Mouse (Mus musculus): ENCODE measurements at regions not wholly inside any gene's neighbourhood (a gene's known extent, or its start where the extent isn't known, plus 50 kb on each side); places are given as distances from the start of the nearest gene placed in this dataset.

- TF ChIP-seq CTCF (IDR thresholded peaks at IDR 0.05; ENCODE audit: borderline replicate concordance, insufficient read depth, low read length) (no peak), POLR2A (IDR thresholded peaks at IDR 0.05; ENCODE audit: low read depth, low read length) (no peak)
- Histone ChIP-seq H3K4me1 (ENCODE audit: control insufficient read depth, insufficient read depth, low read length) (no peaks in the 10 kb centered on the region), H3K4me3 (ENCODE audit: insufficient read depth, low read length) (no peak overlapping the region), H3K27ac (ENCODE audit: insufficient read depth, low read length) (no peak overlapping the region)
These were observed 60.9 kb upstream of the Nbea start for GRCm38 (mm10) chr3:56244370-56244769.

- Histone ChIP-seq H3K4me3 (ENCODE audit: insufficient read depth, low read length) (no peak overlapping the region), H3K4me1 (ENCODE audit: control insufficient read depth, insufficient read depth, low read length) (no peaks in the 10 kb centered on the region; the same call in 1 of the 2 replicates), H3K27ac (ENCODE audit: insufficient read depth, low read length) (no peak overlapping the region)
- TF ChIP-seq CTCF (IDR thresholded peaks at IDR 0.05; ENCODE audit: borderline replicate concordance, insufficient read depth, low read length) (no peak), POLR2A (IDR thresholded peaks at IDR 0.05; ENCODE audit: low read depth, low read length) (no peak)
These were observed 54.7 kb upstream of the Nbea start for GRCm38 (mm10) chr3:56238228-56238627.

GRCm38 (mm10) chr3:56236163-56236562 is 52.7 kb upstream of the Nbea start:
- no peak for TF ChIP-seq CTCF (IDR thresholded peaks at IDR 0.05; ENCODE audit: borderline replicate concordance, insufficient read depth, low read length)
- TF ChIP-seq POLR2A (IDR thresholded peaks at IDR 0.05; ENCODE audit: low read depth, low read length) = no peak
- Histone ChIP-seq H3K4me1 (ENCODE audit: control insufficient read depth, insufficient read depth, low read length) (no peaks in the 10 kb centered on the region; the same call in 1 of the 2 replicates), H3K4me3 (ENCODE audit: insufficient read depth, low read length) (no peak overlapping the region), H3K27ac (ENCODE audit: insufficient read depth, low read length) (no peak overlapping the region)

All from embryonic fibroblast, embryonic 13.5 days (primary cell).